Mouse (Mus musculus) stomach, embryonic 16.5 days (tissue): Measurements from ENCODE around the gene Slc16a3. TPM values are rescaled to one million over a fixed set of nuclear protein-coding genes. Genes with fewer than 3 reads are reported as not detected.

ENCODE experiments used
- ATAC-seq: fragments of 200-750 bp; cut with Nextera tagmentation; 2 replicates; pipeline ENCODE4 v1.8.0; 2017; ENCODE audit warnings: moderate number of reproducible peaks, moderate TSS enrichment; ENCODE audit not compliant: insufficient read depth, low FRiP score
- H3K27ac ChIP-seq: fragments of 300-500 bp; sonication (generic); 2 replicates; pipeline ENCODE4 v1.5.1; 2014; ENCODE audit warnings: low read length
- H3K27me3 ChIP-seq: fragments of 300-500 bp; sonication (generic); 2 replicates; pipeline ENCODE4 v1.6.1; 2014; ENCODE audit warnings: low read length, control low read depth, mixed read lengths; ENCODE audit not compliant: control insufficient read depth, insufficient read depth
- H3K36me3 ChIP-seq: fragments of 300-500 bp; sonication (generic); 2 replicates; pipeline ENCODE4 v1.6.1; 2014; ENCODE audit warnings: low read length; ENCODE audit not compliant: control insufficient read depth, insufficient read depth
- H3K4me1 ChIP-seq: fragments of 300-500 bp; sonication (generic); 2 replicates; pipeline ENCODE4 v1.6.1; 2014; ENCODE audit warnings: low read length, control low read depth, mixed read lengths; ENCODE audit not compliant: control insufficient read depth, insufficient read depth
- H3K4me2 ChIP-seq: fragments of 300-500 bp; sonication (generic); 2 replicates; pipeline ENCODE4 v1.6.1; 2014; ENCODE audit warnings: low read depth, low read length, mixed read lengths
- H3K4me3 ChIP-seq: fragments of 300-500 bp; sonication (generic); replicated peaks from 2 replicates; pipeline ENCODE4 v1.5.1; 2014; ENCODE audit warnings: mild to moderate bottlenecking, low read length
- H3K9ac ChIP-seq: fragments of 300-500 bp; sonication (generic); 2 replicates; pipeline ENCODE4 v1.6.1; 2014; ENCODE audit warnings: low read length
- H3K9me3 ChIP-seq: fragments of 300-500 bp; sonication (generic); replicated peaks from 2 replicates; pipeline ENCODE4 v1.6.1; 2016; ENCODE audit warnings: low read length, control low read depth; ENCODE audit not compliant: control insufficient read depth
- WGBS: fragments of 180-500 bp; shearing (Covaris S2); extraction: QIAGEN DNeasy Blood & Tissue Kit; methylation state at CpG from one replicate; pipeline ENCODE4 v1.1.7; 2014; 5-methylcytosine and 5-hydroxymethylcytosine counted together
- polyA plus RNA-seq: library from polyadenylated mRNA; unstranded; fragments of >200 nt; fragmentation: Nextera tagmentation; extraction: Ambion mirVana; gene quantifications from 2 replicates; pipeline ENCODE4 v1.2.1, GENCODE M21; 2015

The Slc16a3 gene
- polyA plus RNA-seq, 1 experiment from 2014 or later = 64.3 TPM

DNA sequence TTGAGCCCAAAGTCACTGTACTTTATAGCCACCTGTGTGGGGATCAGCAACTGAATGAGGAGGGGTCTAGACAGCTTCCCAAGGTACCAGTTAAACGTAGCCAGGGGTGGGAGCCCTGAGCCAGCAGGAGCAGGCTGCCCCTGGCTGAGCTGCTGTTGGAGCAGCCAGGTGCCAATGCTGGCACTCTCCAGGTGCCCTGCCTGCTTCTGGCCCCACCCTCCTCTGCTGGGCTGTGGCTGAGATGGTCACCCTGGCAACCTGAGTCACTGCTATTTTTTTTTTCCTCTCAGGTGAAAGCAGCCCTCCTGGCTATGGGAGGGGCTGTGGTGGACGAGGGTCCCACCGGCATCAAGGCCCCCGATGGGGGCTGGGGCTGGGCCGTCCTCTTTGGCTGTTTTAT lies 6.7 kb downstream of the Slc16a3 start:
- H3K9ac ChIP-seq = no peak overlapping the region
- 73% methylated on average over 5 of the region's 5 CpGs for WGBS
- no peak overlapping the region for H3K4me2 ChIP-seq
- H3K27me3 ChIP-seq = no peaks in the 10 kb centered on the region
- ATAC-seq = no peak
- no peaks in the 10 kb centered on the region for H3K9me3 ChIP-seq
- peaks cover 12% of the 10 kb centered on the region for H3K36me3 ChIP-seq
- H3K27ac ChIP-seq = no peak overlapping the region
- peaks cover 27% of the 10 kb centered on the region for H3K4me1 ChIP-seq
- H3K4me3 ChIP-seq = no peak overlapping the region

DNA sequence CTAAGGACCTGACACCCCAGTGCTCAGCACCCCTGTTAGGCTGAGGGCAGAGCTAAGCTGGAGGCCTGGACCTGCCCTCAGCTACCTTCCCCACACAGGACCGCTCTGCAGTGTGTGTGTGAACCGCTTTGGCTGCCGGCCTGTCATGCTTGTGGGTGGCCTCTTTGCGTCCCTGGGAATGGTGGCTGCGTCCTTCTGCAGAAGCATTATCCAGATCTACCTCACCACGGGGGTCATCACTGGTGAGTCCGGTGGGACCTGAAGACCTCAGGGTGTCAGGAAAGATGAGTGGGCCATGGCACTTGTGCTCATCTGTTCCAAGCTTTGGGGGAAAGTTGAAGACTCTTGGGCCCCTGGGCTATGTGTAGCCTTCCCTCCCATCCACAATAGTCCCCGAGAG lies 7.4 kb downstream of the Slc16a3 start:
- WGBS = 89% methylated on average over 8 of the region's 8 CpGs
- peaks cover 16% of the 10 kb centered on the region for H3K36me3 ChIP-seq
- H3K4me2 ChIP-seq = no peak overlapping the region
- no peaks in the 10 kb centered on the region for H3K9me3 ChIP-seq
- no peaks in the 10 kb centered on the region for H3K27me3 ChIP-seq
- peaks cover 20% of the 10 kb centered on the region for H3K4me1 ChIP-seq
- H3K27ac ChIP-seq = no peak overlapping the region
- H3K9ac ChIP-seq = no peak overlapping the region
- H3K4me3 ChIP-seq = no peak overlapping the region
- no peak for ATAC-seq

GRCm38 (mm10) chr11:120957052-120957451 lies 8.8 kb downstream of the Slc16a3 start:
- H3K36me3 ChIP-seq = peaks cover 18% of the 10 kb centered on the region
- no peak overlapping the region for H3K9ac ChIP-seq
- no peaks in the 10 kb centered on the region for H3K9me3 ChIP-seq
- no peak for ATAC-seq
- 56% methylated on average over 8 of the region's 8 CpGs for WGBS
- H3K27me3 ChIP-seq = no peaks in the 10 kb centered on the region
- H3K4me3 ChIP-seq = no peak overlapping the region
- peaks cover 14% of the 10 kb centered on the region for H3K4me1 ChIP-seq
- no peak overlapping the region for H3K4me2 ChIP-seq
- no peak overlapping the region for H3K27ac ChIP-seq

- ATAC-seq = no peak
- no peaks in the 10 kb centered on the region for H3K27me3 ChIP-seq
- H3K36me3 ChIP-seq = peaks cover 21% of the 10 kb centered on the region
- H3K4me1 ChIP-seq = peaks cover 10% of the 10 kb centered on the region
- no peaks in the 10 kb centered on the region for H3K9me3 ChIP-seq
- H3K4me3 ChIP-seq = no peak overlapping the region
- H3K27ac ChIP-seq = no peak overlapping the region
- H3K9ac ChIP-seq = no peak overlapping the region
- no peak overlapping the region for H3K4me2 ChIP-seq
- WGBS = 60% methylated on average over 15 of the region's 15 CpGs
Observed at GRCm38 (mm10) chr11:120957731-120958257, 9.5 kb downstream of the Slc16a3 start.

DNA sequence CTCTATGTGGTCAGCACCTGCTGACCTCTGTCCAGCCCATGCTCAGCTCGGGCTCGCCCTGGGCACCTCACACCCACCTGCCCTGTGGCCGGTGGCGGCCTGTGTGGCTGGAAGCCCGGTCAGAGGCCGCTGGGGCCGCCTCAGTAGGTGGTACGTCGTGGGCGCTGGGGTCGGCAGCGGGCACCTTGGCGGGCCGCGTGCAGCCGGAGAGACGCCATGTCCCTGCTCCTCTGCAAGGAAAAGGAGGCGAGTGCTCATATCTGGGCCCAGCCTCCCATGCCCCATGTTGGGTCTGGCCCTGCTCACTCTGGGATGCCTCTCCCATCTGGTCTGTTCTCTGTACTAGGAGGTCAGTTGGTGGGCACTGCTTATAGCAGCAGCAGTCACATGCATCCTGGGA lies 10.8 kb downstream of the Slc16a3 start:
- Histone ChIP-seq H3K27ac (no peak overlapping the region), H3K9me3 (no peaks in the 10 kb centered on the region), H3K36me3 (peaks cover 28% of the 10 kb centered on the region), H3K27me3 (no peaks in the 10 kb centered on the region), H3K4me1 (peaks cover 10% of the 10 kb centered on the region), H3K9ac (no peak overlapping the region), H3K4me3 (no peak overlapping the region), H3K4me2 (no peak overlapping the region)
- ATAC-seq = no peak
- WGBS = 89% methylated on average over 18 of the region's 18 CpGs

DNA sequence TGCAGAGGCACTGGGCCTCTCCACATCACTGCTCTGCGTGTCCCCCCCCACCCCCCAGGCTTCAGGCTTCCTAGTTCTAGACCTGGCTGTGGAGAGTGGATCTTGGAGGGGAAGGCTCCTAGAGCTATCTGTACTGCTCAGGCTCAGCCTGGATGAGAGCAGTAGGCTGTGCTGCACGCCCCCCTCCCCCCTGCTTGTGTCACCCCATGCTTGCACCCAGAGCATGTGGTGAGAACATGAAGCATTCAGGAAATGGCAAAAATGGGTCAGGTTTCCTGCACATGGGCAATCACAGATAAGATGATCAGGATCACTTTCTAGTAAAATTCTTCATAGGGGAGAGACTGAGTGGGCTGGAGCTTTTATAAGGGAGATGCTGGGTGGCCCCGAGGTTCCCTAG lies 11.3 kb downstream of the Slc16a3 start:
- H3K4me2 ChIP-seq = no peak overlapping the region
- WGBS = 77% methylated on average over 3 of the region's 3 CpGs
- no peaks in the 10 kb centered on the region for H3K27me3 ChIP-seq
- no peak overlapping the region for H3K27ac ChIP-seq
- ATAC-seq = no peak
- H3K4me1 ChIP-seq = peaks cover 7% of the 10 kb centered on the region
- peaks cover 28% of the 10 kb centered on the region for H3K36me3 ChIP-seq
- no peak overlapping the region for H3K9ac ChIP-seq
- no peak overlapping the region for H3K4me3 ChIP-seq
- H3K9me3 ChIP-seq = no peaks in the 10 kb centered on the region

DNA sequence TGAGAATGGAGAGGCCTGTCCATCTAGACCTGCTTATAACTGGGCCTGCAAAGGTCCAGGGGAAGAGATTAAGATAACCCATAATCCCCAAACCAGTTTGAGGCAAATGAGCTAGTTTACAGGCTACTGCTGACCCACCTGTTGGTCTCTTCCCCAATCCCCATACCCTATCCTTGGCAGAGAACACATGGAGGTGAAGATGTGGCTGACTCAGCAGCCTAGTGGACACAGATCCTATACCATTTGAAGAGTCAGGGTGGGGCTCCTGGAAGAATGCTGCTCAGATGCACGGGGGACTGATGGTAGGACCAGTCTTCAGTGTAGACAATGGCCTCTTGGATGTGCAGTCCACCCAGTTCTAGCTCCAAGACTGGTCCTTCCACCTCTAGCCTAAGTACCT lies 12.0 kb downstream of the Slc16a3 start:
- WGBS = 60% methylated on average over 1 of the region's 1 CpGs
- H3K9ac ChIP-seq = no peak overlapping the region
- H3K4me1 ChIP-seq = peaks cover 4% of the 10 kb centered on the region; the same call in 1 of the 2 replicates
- no peak for ATAC-seq
- H3K36me3 ChIP-seq = peaks cover 35% of the 10 kb centered on the region
- H3K4me2 ChIP-seq = no peak overlapping the region
- H3K27ac ChIP-seq = no peak overlapping the region
- no peaks in the 10 kb centered on the region for H3K27me3 ChIP-seq
- no peaks in the 10 kb centered on the region for H3K9me3 ChIP-seq
- no peak overlapping the region for H3K4me3 ChIP-seq

DNA sequence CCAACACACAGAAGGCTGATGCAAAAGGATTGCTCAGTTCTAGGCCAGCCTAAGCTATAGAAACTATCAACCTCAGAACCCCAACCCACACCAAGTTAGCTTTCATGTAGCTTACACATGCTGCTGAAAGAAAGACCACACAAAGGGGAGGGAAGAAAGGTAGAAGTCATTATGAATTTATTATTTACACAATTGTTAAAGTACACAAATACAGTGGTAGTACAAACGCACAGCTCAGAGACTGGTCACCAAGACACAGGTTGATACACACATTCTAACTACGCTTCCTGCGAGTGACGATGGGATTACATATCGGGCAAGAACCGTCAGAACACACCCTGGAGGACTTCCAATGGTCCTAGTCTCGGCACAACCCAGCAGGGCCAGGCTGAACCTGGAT lies 13.3 kb downstream of the Slc16a3 start:
- no peak overlapping the region for H3K4me2 ChIP-seq
- H3K36me3 ChIP-seq = peaks cover 35% of the 10 kb centered on the region
- no peak overlapping the region for H3K4me3 ChIP-seq
- ATAC-seq = no peak
- H3K4me1 ChIP-seq = peaks cover 4% of the 10 kb centered on the region; the same call in 1 of the 2 replicates
- H3K9me3 ChIP-seq = no peaks in the 10 kb centered on the region
- H3K27me3 ChIP-seq = no peaks in the 10 kb centered on the region
- H3K27ac ChIP-seq = no peak overlapping the region
- 78% methylated on average over 7 of the region's 7 CpGs for WGBS
- H3K9ac ChIP-seq = no peak overlapping the region

DNA sequence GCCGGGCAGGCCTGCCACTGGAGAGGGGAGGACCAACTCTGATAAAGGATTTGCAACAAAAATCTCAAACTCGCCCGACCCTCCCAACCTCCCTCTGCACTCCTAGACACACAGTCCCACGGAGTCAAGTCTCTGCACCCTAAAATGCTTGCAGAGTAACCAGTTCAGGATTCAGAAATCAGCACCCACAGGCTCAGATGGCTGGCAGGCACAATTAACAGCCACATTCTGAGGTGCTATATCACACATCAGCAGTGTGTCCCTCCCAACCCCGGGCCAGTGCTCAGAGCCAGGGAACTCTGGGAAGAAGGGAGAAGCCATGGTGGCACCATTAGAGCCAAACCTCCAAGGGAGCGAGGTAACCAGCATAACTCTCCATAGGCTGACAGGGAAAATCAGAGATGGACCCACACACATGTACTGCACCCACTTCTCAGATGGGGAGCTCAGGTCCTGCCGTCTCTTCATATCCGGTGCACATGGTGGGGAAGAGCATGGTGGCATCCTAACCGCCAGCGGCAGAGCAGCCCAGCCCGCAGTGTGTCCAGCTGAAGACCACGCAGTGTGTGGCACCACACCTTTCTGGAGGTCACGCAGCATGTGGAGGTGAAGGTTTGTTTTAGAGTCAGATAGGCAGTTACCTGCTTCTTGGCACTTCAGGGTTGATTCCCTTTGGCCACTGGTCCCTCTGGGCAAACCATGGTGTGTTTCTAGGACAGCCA lies 13.9 kb downstream of the Slc16a3 start:
- Histone ChIP-seq H3K27me3 (no peaks in the 10 kb centered on the region), H3K4me1 (peaks cover 4% of the 10 kb centered on the region; the same call in 1 of the 2 replicates), H3K4me2 (no peak overlapping the region), H3K9ac (no peak overlapping the region), H3K36me3 (peaks cover 29% of the 10 kb centered on the region; the same call in 1 of the 2 replicates), H3K4me3 (no peak overlapping the region), H3K27ac (no peak overlapping the region), H3K9me3 (no peaks in the 10 kb centered on the region)
- no peak for ATAC-seq
- WGBS = 93% methylated on average over 13 of the region's 13 CpGs
